Mouse (Mus musculus): ENCODE measurements around the gene Fer.

DNA sequence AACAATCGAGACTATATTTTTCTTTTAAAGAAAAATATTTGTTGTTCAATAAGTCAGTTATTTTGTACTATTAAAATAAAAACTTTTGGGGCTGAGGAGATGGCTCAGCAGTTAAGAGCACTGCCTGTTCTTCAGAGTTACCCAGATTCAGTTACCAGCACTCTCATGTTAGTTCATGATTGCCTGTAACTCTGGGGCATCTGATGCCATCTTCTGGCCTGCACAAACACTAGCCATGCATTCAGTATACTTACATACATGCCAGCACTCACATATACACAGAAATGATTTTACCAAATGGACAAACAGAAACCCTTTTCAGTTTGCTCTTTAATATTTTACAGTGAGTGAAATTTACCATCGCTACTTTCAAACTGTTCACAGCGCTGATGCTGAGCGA is 46.4 kb downstream of the Fer start:
- TF ChIP-seq CTCF (IDR thresholded peaks at IDR 0.05) (0 out of 2 replicates have a peak, but pooled peaks have one; percentile 2), EP300 (IDR thresholded peaks at IDR 0.05) (no peak)

Measured in lung, postnatal 0 days (tissue).